Mouse (Mus musculus) lung, postnatal 14 days (tissue): ENCODE measurements around the gene Mindy4b-ps.
A peak's percentile ranks its signal among the peaks of the same experiment; 100 is the strongest.
"Not testable (repeated sequence)": the region's sequence is repeated elsewhere in the genome, so short reads cannot be mapped to it uniquely, and the experiment has no call there.

ENCODE experiments used
- DNase-seq: peaks from one replicate; pipeline ENCODE4 v3.0.0; 2021

Mindy4b-ps gene

GRCm38 (mm10) chr3:58822211-58822610 lies at the start of gene Mindy4b-ps:
TSS of gene Mindy4b-ps (minus strand) at chr3:58822311.
- no peak for DNase-seq

GRCm38 (mm10) chr3:58871882-58872281 lies 49.8 kb upstream of the Mindy4b-ps start:
- not testable (repeated sequence) for DNase-seq

GRCm38 (mm10) chr3:58865690-58866089 lies 43.6 kb upstream of the Mindy4b-ps start:
- no peak for DNase-seq

- DNase-seq, result no peak
Observed at GRCm38 (mm10) chr3:58862976-58863375, 40.9 kb upstream of the Mindy4b-ps start.

GRCm38 (mm10) chr3:58843415-58843814 lies 21.3 kb upstream of the Mindy4b-ps start:
- no peak for DNase-seq

- no peak for DNase-seq
Observed at GRCm38 (mm10) chr3:58833442-58834160, 11.5 kb upstream of the Mindy4b-ps start.

GRCm38 (mm10) chr3:58832888-58833287 lies 10.8 kb upstream of the Mindy4b-ps start:
- no peak for DNase-seq

GRCm38 (mm10) chr3:58831586-58831985 lies 9.5 kb upstream of the Mindy4b-ps start:
- no peak for DNase-seq

GRCm38 (mm10) chr3:58829926-58830325 lies 7.8 kb upstream of the Mindy4b-ps start:
- no peak for DNase-seq

- DNase-seq, result no peak
Observed at GRCm38 (mm10) chr3:58828366-58829153, 6.4 kb upstream of the Mindy4b-ps start.

GRCm38 (mm10) chr3:58826266-58826665 lies 4.2 kb upstream of the Mindy4b-ps start:
- no peak for DNase-seq

GRCm38 (mm10) chr3:58817337-58817736 lies 4.8 kb downstream of the Mindy4b-ps start:
- DNase-seq, result no peak

- no peak for DNase-seq
Observed at GRCm38 (mm10) chr3:58814191-58814590, 7.9 kb downstream of the Mindy4b-ps start.

GRCm38 (mm10) chr3:58810353-58810752 lies 11.8 kb downstream of the Mindy4b-ps start:
- no peak for DNase-seq

- DNase-seq, result no peak
Observed at GRCm38 (mm10) chr3:58809111-58809915, 12.8 kb downstream of the Mindy4b-ps start.

GRCm38 (mm10) chr3:58808636-58809035 lies 13.5 kb downstream of the Mindy4b-ps start:
- DNase-seq, result no peak

GRCm38 (mm10) chr3:58804745-58805144 lies 17.4 kb downstream of the Mindy4b-ps start:
- DNase-seq, result no peak

GRCm38 (mm10) chr3:58798676-58799075 lies 23.4 kb downstream of the Mindy4b-ps start:
- no peak for DNase-seq

- no peak for DNase-seq
Observed at GRCm38 (mm10) chr3:58798245-58798644, 23.9 kb downstream of the Mindy4b-ps start.

- DNase-seq, result no peak
Observed at GRCm38 (mm10) chr3:58789473-58789872, 32.6 kb downstream of the Mindy4b-ps start.

GRCm38 (mm10) chr3:58789033-58789432 lies 33.1 kb downstream of the Mindy4b-ps start:
- no peak for DNase-seq

- DNase-seq, result no peak
Observed at GRCm38 (mm10) chr3:58786470-58786869, 35.6 kb downstream of the Mindy4b-ps start.

- peak; percentile 64 for DNase-seq
Observed at GRCm38 (mm10) chr3:58785863-58786262, 36.2 kb downstream of the Mindy4b-ps start.
